Mouse (Mus musculus) heart, postnatal 10 days (tissue): Measurements from ENCODE around the gene Arglu1. TPM values are rescaled to one million over a fixed set of nuclear protein-coding genes. Genes with fewer than 3 reads are reported as not detected.

Source experiments
- DNase-seq, 2 experiments: peaks; one replicate each; pipeline ENCODE4 v3.0.0; 2021
- intact Hi-C: fragments of 180-260 bp; cut with DNase I; formaldehyde crosslinking; loops from one replicate; pipeline ENCODE4 v1.15.1; 2025
- total RNA-seq, 2 experiments: library from RNA; stranded (reverse); gene quantifications; 2 replicates each; pipeline ENCODE4 v1.2.3; 2021

The Arglu1 gene
- total RNA-seq = 10 to 100 TPM; 43.4 to 44.8 TPM

GRCm38 (mm10) chr8:8690146-8691092 lies at the start of gene Arglu1:
TSS of gene Arglu1 (minus strand) at chr8:8690521.
- intact Hi-C loops = no loop called here
- peak; percentile 98 for DNase-seq

GRCm38 (mm10) chr8:8737271-8737670 lies 47.0 kb upstream of the Arglu1 start:
- intact Hi-C loops = no loop called here
- peak; percentile 27 to 31 for DNase-seq

- DNase-seq = peak in 1 of 2 experiments; percentile 3
- intact Hi-C loops = no loop called here
These were observed 46.5 kb upstream of the Arglu1 start for GRCm38 (mm10) chr8:8736826-8737225.

- peak; percentile 11 to 38 for DNase-seq
- intact Hi-C loops = loop anchor here (5.0 kb wide), 2 partner anchors 93 to 258 kb away; no protein-coding TSS in a partner anchor
These were observed 43.5 kb upstream of the Arglu1 start for GRCm38 (mm10) chr8:8733804-8734203.

- no peak for DNase-seq
- intact Hi-C loops = no loop called here
These were observed 38.3 kb upstream of the Arglu1 start for GRCm38 (mm10) chr8:8728643-8729042.

- DNase-seq = no peak
- intact Hi-C loops = no loop called here
These were observed 36.2 kb upstream of the Arglu1 start for GRCm38 (mm10) chr8:8726547-8726946.

- DNase-seq = no peak
- intact Hi-C loops = no loop called here
These were observed 14.5 kb upstream of the Arglu1 start for GRCm38 (mm10) chr8:8704813-8705212.

GRCm38 (mm10) chr8:8703668-8704067 lies 13.3 kb upstream of the Arglu1 start:
- intact Hi-C loops = no loop called here
- no peak for DNase-seq

GRCm38 (mm10) chr8:8700821-8701220 lies 10.5 kb upstream of the Arglu1 start:
- intact Hi-C loops = no loop called here

GRCm38 (mm10) chr8:8700229-8700628 lies 9.9 kb upstream of the Arglu1 start:
- DNase-seq = no peak
- intact Hi-C loops = no loop called here

More at GRCm38 (mm10) chr8:8700821-8701220, 10.5 kb upstream of the Arglu1 start:
- no peak for DNase-seq

- DNase-seq = peak; percentile 73 to 75
- intact Hi-C loops = loop anchor here (2.0 to 5.0 kb wide), 2 partner anchors 27 to 143 kb away; no protein-coding TSS in a partner anchor
These were observed 721 bp downstream of the Arglu1 start for GRCm38 (mm10) chr8:8689454-8690145.

GRCm38 (mm10) chr8:8688823-8689453 lies 1.4 kb downstream of the Arglu1 start:
- intact Hi-C loops = loop anchor here (2.0 to 5.0 kb wide), 2 partner anchors 26 to 143 kb away; no protein-coding TSS in a partner anchor
- peak in 1 of 2 experiments; percentile 10 for DNase-seq

- no peak for DNase-seq
- intact Hi-C loops = loop anchor here (5.0 kb wide), 1 partner anchor 147 kb away; no protein-coding TSS in a partner anchor
These were observed 4.8 kb downstream of the Arglu1 start for GRCm38 (mm10) chr8:8685517-8685916.

- intact Hi-C loops = no loop called here
These were observed 7.6 kb downstream of the Arglu1 start for GRCm38 (mm10) chr8:8682697-8683096.

GRCm38 (mm10) chr8:8678236-8678635 lies 12.1 kb downstream of the Arglu1 start:
- intact Hi-C loops = no loop called here
- no peak for DNase-seq

More at GRCm38 (mm10) chr8:8682697-8683096, 7.6 kb downstream of the Arglu1 start:
- no peak for DNase-seq

- DNase-seq = no peak
- intact Hi-C loops = no loop called here
These were observed 15.5 kb downstream of the Arglu1 start for GRCm38 (mm10) chr8:8674864-8675263.

- intact Hi-C loops = loop anchor here (1.0 to 5.0 kb wide), 3 partner anchors 27 to 331 kb away; no protein-coding TSS in a partner anchor
- peak; percentile 93 to 95 for DNase-seq
These were observed 28.6 kb downstream of the Arglu1 start for GRCm38 (mm10) chr8:8661759-8662138.

- intact Hi-C loops = loop anchor here (1.0 to 5.0 kb wide), 2 partner anchors 141 to 331 kb away; no protein-coding TSS in a partner anchor
- peak; percentile 97 to 98 for DNase-seq
These were observed 29.1 kb downstream of the Arglu1 start, which contains the start of gene Efnb2 for GRCm38 (mm10) chr8:8661103-8661758. TSS of gene Efnb2 (minus strand) at chr8:8661242.

- no peak for DNase-seq
- intact Hi-C loops = loop anchor here (1.0 to 5.0 kb wide), 2 partner anchors 142 to 332 kb away; no protein-coding TSS in a partner anchor
These were observed 29.8 kb downstream of the Arglu1 start for GRCm38 (mm10) chr8:8660307-8661098.
